Mouse (Mus musculus): ENCODE data around the gene Arhgef38. TPM values are rescaled to one million over a fixed set of nuclear protein-coding genes. Genes with fewer than 3 reads are reported as not detected.

Arhgef38 gene
- polyA plus RNA-seq, 1 experiment from 2014 or later = 1.1 TPM

DNA sequence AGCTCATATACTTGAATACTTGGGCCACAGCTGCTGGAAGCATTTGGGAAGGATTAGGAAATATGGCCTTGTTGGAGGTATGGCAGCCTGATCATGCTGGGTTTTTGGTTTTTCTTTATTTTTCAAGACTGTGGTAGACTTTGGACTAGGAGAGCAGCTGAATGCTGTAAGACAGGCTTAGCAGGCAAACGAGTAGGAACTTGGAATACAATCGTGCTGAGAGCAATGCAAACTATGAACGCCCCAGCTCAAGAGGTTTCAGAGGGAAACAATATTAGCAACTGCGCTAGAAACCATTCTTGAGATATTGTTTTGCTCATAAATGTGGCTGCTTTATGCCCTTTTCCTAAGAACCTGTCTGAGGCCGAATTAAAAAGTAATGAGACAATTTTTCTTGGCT lies 152.0 kb downstream of the Arhgef38 start:
- no peaks in the 10 kb centered on the region for H3K4me1 ChIP-seq (replicated peaks; ENCODE audit: control insufficient read depth, insufficient read depth, low read length)

DNA sequence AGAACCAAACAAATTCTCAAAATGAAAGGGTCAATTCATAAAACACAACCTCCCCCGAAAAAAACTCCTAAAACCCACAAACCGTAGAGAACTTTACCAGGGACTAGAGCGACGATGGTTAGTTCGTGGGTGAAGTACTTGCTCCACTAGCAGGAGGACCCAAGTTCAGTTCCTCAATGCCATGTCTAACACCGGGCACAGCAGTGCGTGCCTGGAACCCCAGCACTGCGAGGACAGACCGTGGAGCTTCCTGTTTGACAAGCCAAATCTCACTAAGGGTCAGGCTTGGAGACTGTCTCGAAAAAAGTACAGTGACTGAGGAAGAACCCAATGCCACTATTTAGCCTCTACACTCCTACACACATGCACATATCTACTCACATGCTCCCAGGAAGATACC lies 159.2 kb downstream of the Arhgef38 start:
- no peaks in the 10 kb centered on the region for H3K27me3 ChIP-seq (replicated peaks; ENCODE audit: control insufficient read depth, insufficient read depth, low read length)
- no peak for ATAC-seq
- WGBS = 85% methylated on average over 10 of the region's 10 CpGs
- no peak for TF ChIP-seq CTCF (IDR thresholded peaks at IDR 0.05; ENCODE audit: low read depth)
- H3K4me1 ChIP-seq (replicated peaks; ENCODE audit: control insufficient read depth, insufficient read depth, low read length) = no peaks in the 10 kb centered on the region
- H3K9ac ChIP-seq (ENCODE audit: low read depth, low read length) = no peak overlapping the region
- no peak overlapping the region for H3K4me2 ChIP-seq (replicated peaks; ENCODE audit: low read depth)
- peaks cover 6% of the 10 kb centered on the region; the same call in 1 of the 2 replicates for H3K36me3 ChIP-seq (ENCODE audit: control insufficient read depth, insufficient read depth)
- H3K4me3 ChIP-seq (ENCODE audit: low read depth, low read length) = no peak overlapping the region
- H3K9me3 ChIP-seq (ENCODE audit: control insufficient read depth) = no peaks in the 10 kb centered on the region
- no peak overlapping the region for H3K27ac ChIP-seq (ENCODE audit: low read depth, low read length)

More for the DNA sequence above, 152.0 kb downstream of the Arhgef38 start:
- no peaks in the 10 kb centered on the region for H3K9me3 ChIP-seq (ENCODE audit: control insufficient read depth)
- H3K27ac ChIP-seq (ENCODE audit: low read depth, low read length) = no peak overlapping the region
- no peak for TF ChIP-seq CTCF (IDR thresholded peaks at IDR 0.05; ENCODE audit: low read depth)
- H3K9ac ChIP-seq (ENCODE audit: low read depth, low read length) = no peak overlapping the region
- ATAC-seq = no peak
- no peaks in the 10 kb centered on the region for H3K27me3 ChIP-seq (replicated peaks; ENCODE audit: control insufficient read depth, insufficient read depth, low read length)
- WGBS = 74% methylated on average over 5 of the region's 5 CpGs
- H3K4me2 ChIP-seq (replicated peaks; ENCODE audit: low read depth) = no peak overlapping the region
- H3K4me3 ChIP-seq (ENCODE audit: low read depth, low read length) = no peak overlapping the region
- peaks cover 14% of the 10 kb centered on the region for H3K36me3 ChIP-seq (ENCODE audit: control insufficient read depth, insufficient read depth)

Other genes with a start within 250 kb of the Arhgef38 start
- 16.0 and 17.1 TPM in 2 replicates for gene Ints12, start 143.1 kb downstream of the Arhgef38 start, polyA plus RNA-seq (2015; fragmentation: Nextera tagmentation; extraction: Ambion mirVana)
- 1.5 and 2.0 TPM in 2 replicates for gene Gstcd, start 142.9 kb downstream of the Arhgef38 start, polyA plus RNA-seq (2015; fragmentation: Nextera tagmentation; extraction: Ambion mirVana)
- 111 and 115 TPM in 2 replicates for gene Ppa2, start 75.2 kb upstream of the Arhgef38 start, polyA plus RNA-seq (2015; fragmentation: Nextera tagmentation; extraction: Ambion mirVana)

Data from intestine, postnatal 0 days (tissue).